Comparison of ENCODE assay signal across 10 mouse cellular contexts in the genomic region with DNA sequence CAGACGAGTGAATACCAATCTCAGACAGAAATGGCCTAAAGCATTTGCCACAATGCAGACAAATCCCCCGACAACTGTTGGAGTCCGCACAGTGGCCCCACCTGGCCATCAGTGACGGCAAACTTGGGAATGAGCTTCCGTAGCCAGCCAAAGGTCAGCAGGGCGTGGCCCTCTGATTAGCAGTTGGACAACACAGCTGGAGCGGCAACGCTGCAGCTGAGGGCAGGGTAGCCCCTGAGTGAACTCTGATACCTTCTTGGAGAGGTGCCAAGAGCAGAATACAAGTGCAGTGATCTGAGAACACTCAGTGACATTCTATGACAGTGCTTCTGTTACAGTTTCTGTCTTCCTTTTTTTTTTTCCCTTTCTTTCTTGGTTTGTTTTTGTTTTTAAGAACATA.
DNase-seq lines count a peak whose midpoint lies in the region; ATAC-seq lines count a peak whose summit lies in the region.
"Had no signal": no experiment of that assay in that cellular context is flagged by ENCODE, and none has a peak within 500 bp of the region (broad histone marks: within the 10 kb centered on the region; RNA-seq: fewer than 3 reads in every experiment).

No protein-coding gene starts in this region.

- no peaks in the 10 kb centered on the region for H3K9me3 ChIP-seq in hindbrain, embryonic 10.5 days
- H3K9me3 ChIP-seq in hindbrain, embryonic 14.5 days (ENCODE audit: control insufficient read depth, low read length): no peaks in the 10 kb centered on the region
- H3K9me3 ChIP-seq in forebrain, embryonic 11.5 days (ENCODE audit: control insufficient read depth, low read length): no peaks in the 10 kb centered on the region

- no peaks in the 10 kb centered on the region for H3K27me3 ChIP-seq in hindbrain, embryonic 10.5 days (ENCODE audit: insufficient read depth, poor library complexity, severe bottlenecking)
- H3K27me3 ChIP-seq in hindbrain, embryonic 14.5 days (ENCODE audit: control insufficient read depth, insufficient read depth, low read length): no peaks in the 10 kb centered on the region
- H3K27me3 ChIP-seq in forebrain, embryonic 11.5 days (ENCODE audit: control insufficient read depth, insufficient read depth, low read length): no peaks in the 10 kb centered on the region

- peak; percentile 20 for DNase-seq in hindbrain, embryonic 10.5 days (ENCODE audit: low spot score)
- no peak for DNase-seq in hindbrain, embryonic 14.5 days (ENCODE audit: low spot score)
- DNase-seq in embryo, embryonic 11 days: peak; percentile 61
- DNase-seq in kidney, adult 9 months: peak; percentile 63
- peak; percentile 50 for DNase-seq in retina, embryonic 14.5 days (ENCODE audit: low spot score)
- no peak for DNase-seq in layer of hippocampus, adult 8-10 months (ENCODE audit: low spot score in 2 of 2)
- DNase-seq in urinary bladder, postnatal 36 days (ENCODE audit: low spot score in 2 of 2): no peak
- DNase-seq in forebrain, embryonic 11.5 days (ENCODE audit: low spot score): no peak
- DNase-seq: cerebellum, adult 11 months had no signal

- no peak for ATAC-seq in hindbrain, embryonic 14.5 days (ENCODE audit: low FRiP score)
- ATAC-seq in forebrain, embryonic 11.5 days (replicated peaks; ENCODE audit: low FRiP score): no peak
- ATAC-seq: hindbrain, embryonic 16.5 days had no signal

- no peak overlapping the region for H3K9ac ChIP-seq in hindbrain, embryonic 14.5 days
- no peak overlapping the region for H3K9ac ChIP-seq in forebrain, embryonic 11.5 days (ENCODE audit: low read length)

- no peak overlapping the region for H3K27ac ChIP-seq in hindbrain, embryonic 10.5 days
- H3K27ac ChIP-seq in hindbrain, embryonic 14.5 days: no peak overlapping the region
- H3K27ac ChIP-seq in forebrain, embryonic 11.5 days (ENCODE audit: low read depth, low read length): no peak overlapping the region

- peaks cover 8% of the 10 kb centered on the region for H3K4me1 ChIP-seq in hindbrain, embryonic 10.5 days (replicated peaks)
- H3K4me1 ChIP-seq in hindbrain, embryonic 14.5 days (replicated peaks; ENCODE audit: control insufficient read depth, insufficient read depth, low read length): peaks cover 8% of the 10 kb centered on the region; the same call in 1 of the 2 replicates
- H3K4me1 ChIP-seq in forebrain, embryonic 11.5 days (replicated peaks; ENCODE audit: control insufficient read depth, insufficient read depth, low read length): 0 out of 2 replicates have a peak, but pooled peaks cover 2% of the 10 kb centered on the region

- no peak overlapping the region for H3K4me3 ChIP-seq in hindbrain, embryonic 10.5 days
- no peak overlapping the region for H3K4me3 ChIP-seq in hindbrain, embryonic 14.5 days (replicated peaks; ENCODE audit: low read length)
- H3K4me3 ChIP-seq in forebrain, embryonic 11.5 days (ENCODE audit: low read depth, low read length): no peak overlapping the region

- WGBS in hindbrain, embryonic 10.5 days: 58% methylated on average over 8 of the region's 8 CpGs
- WGBS in hindbrain, embryonic 14.5 days: 41% methylated on average over 8 of the region's 8 CpGs
- WGBS in forebrain, embryonic 11.5 days: 55% methylated on average over 8 of the region's 8 CpGs

- H3K36me3 ChIP-seq in hindbrain, embryonic 10.5 days: no peaks in the 10 kb centered on the region
- H3K36me3 ChIP-seq in hindbrain, embryonic 14.5 days (replicated peaks; ENCODE audit: control insufficient read depth, insufficient read depth): no peaks in the 10 kb centered on the region
- H3K36me3 ChIP-seq in forebrain, embryonic 11.5 days (ENCODE audit: control insufficient read depth, insufficient read depth, low read length): no peaks in the 10 kb centered on the region

- no peak overlapping the region for H3K4me2 ChIP-seq in hindbrain, embryonic 14.5 days (replicated peaks)
- no peak overlapping the region for H3K4me2 ChIP-seq in forebrain, embryonic 11.5 days (ENCODE audit: low read depth, low read length, severe bottlenecking)

Comparison
In these comparisons a context has a peak if more than half of its experiments do, and no peak if none do; other contexts are left out.
1. DNase-seq: peak in hindbrain, embryonic 10.5 days (single experiment), embryo, embryonic 11 days (single experiment), kidney, adult 9 months (single experiment) and retina, embryonic 14.5 days (single experiment); none in hindbrain, embryonic 14.5 days (single experiment), layer of hippocampus, adult 8-10 months (0 of 2), urinary bladder, postnatal 36 days (0 of 2) and forebrain, embryonic 11.5 days (single experiment).